Mouse (Mus musculus) layer of hippocampus, adult 2 months (tissue): ENCODE measurements around the gene Anapc4. TPM values are rescaled to one million over a fixed set of nuclear protein-coding genes. Genes with fewer than 3 reads are reported as not detected.

ENCODE experiments used
- DNase-seq, 2 experiments: peaks; one replicate each; pipeline ENCODE4 v3.0.0; 2022; ENCODE audit warnings: low spot score in 2 of 2
- H3K27ac ChIP-seq: fragments of 200-600 bp; 2 replicates; pipeline ENCODE4 v1.8.1; 2022
- H3K4me3 ChIP-seq: fragments of 200-600 bp; 2 replicates; pipeline ENCODE4 v1.8.1; 2022; ENCODE audit warnings: mild to moderate bottlenecking
- CTCF ChIP-seq: fragments of 200-600 bp; conservative IDR thresholded peaks from 2 replicates; pipeline ENCODE4 v1.8.1; 2022; ENCODE audit warnings: antibody characterized with exemption, mild to moderate bottlenecking, moderate library complexity
- long read RNA-seq, 2 experiments: library from polyadenylated mRNA; stranded (forward); transcript quantifications; one replicate each; pipeline ENCODE4 v2.0.0; 2021; ENCODE audit warnings: borderline mapping rate in 2 of 2
- total RNA-seq, 2 experiments: library from RNA; stranded (reverse); gene quantifications; 2 replicates each; pipeline ENCODE4 v1.2.3; 2021

The Anapc4 gene
- 10 to 100 TPM; 75.5 to 77.0 TPM for total RNA-seq
- long read RNA-seq, experiment 1, transcript Anapc4-201 (28 exons, 3,854 nt), result major isoform, 38 of 49 reads
- long read RNA-seq, experiment 1, partial matches to known transcripts, result 7 of 49 reads
- long read RNA-seq, experiment 1, other reads (novel, unspliced or antisense), result 4 of 49 reads
- long read RNA-seq, experiment 2, transcript Anapc4-201 (28 exons, 3,854 nt), result major isoform, 73 of 86 reads
- long read RNA-seq, experiment 2, partial matches to known transcripts, result 5 of 86 reads
- long read RNA-seq, experiment 2, other reads (novel, unspliced or antisense), result 7 of 86 reads

DNA sequence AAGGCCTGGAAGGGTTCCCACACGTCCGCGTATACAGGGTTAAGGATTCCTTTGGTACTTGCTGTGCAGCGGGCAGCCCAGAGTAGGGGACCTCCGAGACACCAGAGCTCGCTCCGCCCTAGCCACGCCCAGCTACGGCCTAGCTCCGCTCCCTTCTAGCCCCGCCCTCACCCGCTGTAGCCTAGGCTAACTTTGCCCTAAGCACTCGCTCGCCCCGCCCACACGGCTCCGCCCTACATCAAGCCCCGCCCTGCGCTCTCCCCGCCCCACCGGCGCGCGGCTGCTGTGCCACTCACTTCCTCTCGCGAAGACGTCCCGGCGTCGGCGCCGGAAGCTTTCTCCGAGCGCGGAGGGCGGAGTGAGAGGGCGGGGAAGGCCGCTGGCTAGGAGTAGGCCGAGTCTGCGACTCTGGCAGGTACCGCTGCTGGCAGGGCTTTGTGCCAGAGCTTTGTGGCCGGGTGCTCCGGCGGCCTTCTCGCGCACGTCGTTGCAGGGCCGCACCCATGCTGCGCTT, at the start of gene Anapc4:
Anapc4 (plus strand) TSS at position 252 of the 514 bp plus-strand sequence.
- H3K27ac ChIP-seq, result peak within 1 kb of the TSS; percentile 96
- TF ChIP-seq CTCF, result no peak
- H3K4me3 ChIP-seq, result peak within 1 kb of the TSS; percentile 95
- DNase-seq, result peak; percentile 99

- no peak for DNase-seq
- Histone ChIP-seq H3K27ac (no peak overlapping the region), H3K4me3 (no peak overlapping the region)
- TF ChIP-seq CTCF, result no peak
These were observed 47.1 kb upstream of the Anapc4 start for GRCm38 (mm10) chr5:52786556-52787322.

GRCm38 (mm10) chr5:52793230-52793629, 40.6 kb upstream of the Anapc4 start:
- no peak for DNase-seq
- no peak for TF ChIP-seq CTCF
- Histone ChIP-seq H3K4me3 (no peak overlapping the region), H3K27ac (no peak overlapping the region)

DNA sequence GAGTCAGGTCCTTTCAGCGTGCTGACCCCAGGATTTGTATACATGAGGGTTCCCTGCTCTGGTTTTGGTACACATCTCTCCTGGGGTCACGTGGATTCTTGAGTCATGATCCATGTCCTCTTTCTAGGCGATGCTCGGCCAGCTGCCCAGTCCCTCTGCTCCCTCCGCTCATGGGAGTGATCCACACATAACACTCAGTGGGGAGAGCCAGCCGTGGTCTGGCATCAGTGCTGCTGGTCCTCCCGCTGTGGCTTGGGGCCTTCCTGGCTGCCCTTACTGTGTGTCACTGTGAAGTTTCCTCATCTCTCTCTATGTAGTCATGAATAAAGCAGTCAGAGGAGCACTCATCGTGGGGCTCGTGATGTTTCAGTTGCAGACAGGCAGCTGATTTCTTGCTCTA, 39.7 kb upstream of the Anapc4 start:
- H3K4me3 ChIP-seq, result no peak overlapping the region
- DNase-seq, result no peak
- no peak overlapping the region for H3K27ac ChIP-seq
- no peak for TF ChIP-seq CTCF

DNA sequence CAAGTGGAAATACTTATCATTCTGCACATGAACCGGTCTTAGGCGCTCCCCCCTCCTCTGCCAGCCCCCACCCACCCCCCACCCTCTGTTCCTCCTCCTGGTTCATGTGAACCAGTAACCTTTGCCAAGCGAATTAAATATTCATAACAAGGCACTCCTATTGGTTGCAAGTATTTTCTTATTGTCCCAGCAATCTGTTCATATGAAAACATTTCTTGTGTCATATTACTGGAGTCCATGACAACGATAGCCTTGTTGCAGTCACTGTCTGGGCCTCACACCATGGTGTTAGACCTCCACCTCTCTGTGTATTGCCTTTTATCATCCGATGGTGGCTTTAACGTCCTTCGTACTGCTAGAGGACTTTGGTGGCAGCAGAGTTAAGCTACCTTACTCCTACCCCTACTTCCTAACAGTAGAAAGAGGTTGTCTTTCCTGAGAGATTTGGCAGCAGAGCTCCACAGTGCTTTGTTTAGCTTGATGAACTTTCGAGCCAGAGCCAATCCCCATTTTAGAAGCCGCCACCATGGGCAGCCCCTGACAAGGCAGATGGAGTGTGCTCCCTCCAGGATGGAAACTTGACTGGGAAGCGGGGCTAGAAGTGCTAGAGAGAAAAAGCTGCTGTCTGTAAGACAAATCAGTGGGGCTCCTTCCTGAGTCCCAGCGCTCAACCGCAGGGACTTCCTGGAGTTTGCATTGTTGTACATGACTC, 34.4 kb upstream of the Anapc4 start:
- no peak for DNase-seq
- Histone ChIP-seq H3K27ac (no peak overlapping the region), H3K4me3 (no peak overlapping the region)
- TF ChIP-seq CTCF, result no peak

DNA sequence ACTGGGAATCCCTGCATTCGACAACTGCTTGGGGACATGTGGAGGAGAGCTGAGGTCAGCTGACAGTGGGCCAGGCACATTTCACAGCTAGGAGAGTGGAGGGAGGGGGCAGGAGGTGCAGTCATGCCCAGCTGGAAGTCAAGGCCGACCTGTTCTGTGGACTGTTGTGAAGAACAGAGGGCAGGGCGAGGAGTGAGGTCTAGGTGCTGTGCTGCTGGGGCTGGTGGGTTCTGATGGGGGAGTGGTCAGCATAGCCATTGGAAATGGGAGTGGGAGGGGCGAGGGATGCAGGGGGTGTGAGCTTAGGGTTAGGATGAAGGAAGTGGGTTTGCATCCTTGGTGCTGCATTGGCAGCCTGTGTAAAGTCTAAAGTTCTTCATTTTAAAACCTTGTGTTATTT, 28.0 kb upstream of the Anapc4 start:
- Histone ChIP-seq H3K27ac (no peak overlapping the region), H3K4me3 (no peak overlapping the region)
- TF ChIP-seq CTCF, result no peak
- DNase-seq, result no peak

- Histone ChIP-seq H3K27ac (no peak overlapping the region), H3K4me3 (no peak overlapping the region)
- no peak for TF ChIP-seq CTCF
- no peak for DNase-seq
These were observed 27.5 kb upstream of the Anapc4 start for GRCm38 (mm10) chr5:52806349-52806748.

DNA sequence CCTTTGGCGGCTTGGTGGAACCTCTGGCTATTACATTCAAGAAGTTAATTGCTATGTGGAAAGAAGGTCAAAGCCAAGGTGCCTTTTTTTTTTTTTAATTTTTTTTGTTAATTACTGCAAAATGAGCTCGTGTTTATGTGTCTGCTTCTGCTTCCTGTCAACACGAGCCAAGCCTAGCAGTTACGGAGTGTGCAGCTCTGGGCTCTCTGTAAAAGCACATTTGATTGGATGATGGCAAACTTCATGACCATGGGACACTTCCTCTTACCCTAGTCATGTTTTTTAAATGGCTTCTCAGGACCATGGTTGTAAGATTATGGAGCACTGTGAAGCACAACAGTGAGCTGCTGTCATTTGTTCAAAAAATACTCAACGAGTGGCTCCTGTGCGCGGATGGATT, 26.8 kb upstream of the Anapc4 start:
- no peak for DNase-seq
- H3K4me3 ChIP-seq, result no peak overlapping the region
- H3K27ac ChIP-seq, result no peak overlapping the region
- no peak for TF ChIP-seq CTCF

DNA sequence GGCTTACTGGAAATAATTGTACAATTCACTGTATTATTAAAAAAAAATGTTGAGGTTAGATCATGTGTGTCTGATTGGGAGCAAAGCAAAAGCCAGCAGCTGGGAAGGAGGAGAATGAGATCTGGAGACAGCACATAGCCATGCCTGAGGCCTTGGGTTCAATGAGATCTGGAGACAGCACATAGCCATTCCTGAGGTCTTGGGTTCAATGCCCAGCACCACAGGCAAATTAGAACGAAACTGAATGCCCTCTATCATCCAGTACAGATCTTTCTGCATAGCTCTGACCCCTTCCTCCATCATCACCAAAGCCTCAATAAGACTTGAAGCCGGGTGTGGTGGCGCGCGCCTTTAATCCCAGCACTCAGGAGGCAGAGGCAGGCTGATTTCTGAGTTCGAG, 23.4 kb upstream of the Anapc4 start:
- no peak for TF ChIP-seq CTCF
- Histone ChIP-seq H3K4me3 (no peak overlapping the region), H3K27ac (no peak overlapping the region)
- no peak for DNase-seq

GRCm38 (mm10) chr5:52811056-52811455, 22.8 kb upstream of the Anapc4 start:
- Histone ChIP-seq H3K4me3 (no peak overlapping the region), H3K27ac (no peak overlapping the region)
- no peak for TF ChIP-seq CTCF
- DNase-seq, result no peak

DNA sequence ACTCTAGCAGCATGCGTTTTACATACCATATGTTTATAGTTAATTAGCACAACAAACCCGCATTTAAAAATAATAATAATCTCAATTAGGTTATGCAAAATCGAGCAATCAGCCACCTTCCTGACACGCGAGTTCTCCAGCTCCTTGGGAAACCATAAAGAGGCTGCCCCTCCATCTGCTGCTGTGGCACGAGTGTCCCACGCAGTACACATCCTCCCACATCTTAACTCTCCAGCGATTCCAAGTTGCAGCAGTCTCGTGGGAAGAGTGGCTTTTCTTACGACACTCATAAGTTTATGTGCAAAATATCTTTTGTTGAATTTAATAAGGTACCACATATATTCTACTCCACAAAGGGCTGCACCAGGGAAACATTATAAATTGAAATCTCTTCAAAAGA, 21.4 kb upstream of the Anapc4 start:
- TF ChIP-seq CTCF, result no peak
- Histone ChIP-seq H3K27ac (no peak overlapping the region), H3K4me3 (no peak overlapping the region)
- DNase-seq, result no peak

- no peak for DNase-seq
- no peak for TF ChIP-seq CTCF
- Histone ChIP-seq H3K27ac (no peak overlapping the region), H3K4me3 (no peak overlapping the region)
These were observed 20.5 kb upstream of the Anapc4 start for GRCm38 (mm10) chr5:52813312-52813711.

GRCm38 (mm10) chr5:52818676-52819075, 15.1 kb upstream of the Anapc4 start:
- Histone ChIP-seq H3K27ac (no peak overlapping the region), H3K4me3 (no peak overlapping the region)
- TF ChIP-seq CTCF, result no peak
- DNase-seq, result no peak
